Mouse (Mus musculus): Measurements from ENCODE around the gene Ctdnep1.
"Not testable (repeated sequence)": the region's sequence is repeated elsewhere in the genome, so short reads cannot be mapped to it uniquely, and the experiment has no call there.

The Ctdnep1 gene

GRCm38 (mm10) chr11:70014051-70014450 lies 33.1 kb downstream of the Ctdnep1 start:
- DNase-seq = no peak

GRCm38 (mm10) chr11:70014880-70015558 lies 34.1 kb downstream of the Ctdnep1 start, which contains the start of gene Acadvl:
Gene Acadvl (minus strand): TSS chr11:70015411.
- DNase-seq = peak; percentile 86

GRCm38 (mm10) chr11:70015677-70016076 lies 34.7 kb downstream of the Ctdnep1 start:
- DNase-seq = no peak

DNA sequence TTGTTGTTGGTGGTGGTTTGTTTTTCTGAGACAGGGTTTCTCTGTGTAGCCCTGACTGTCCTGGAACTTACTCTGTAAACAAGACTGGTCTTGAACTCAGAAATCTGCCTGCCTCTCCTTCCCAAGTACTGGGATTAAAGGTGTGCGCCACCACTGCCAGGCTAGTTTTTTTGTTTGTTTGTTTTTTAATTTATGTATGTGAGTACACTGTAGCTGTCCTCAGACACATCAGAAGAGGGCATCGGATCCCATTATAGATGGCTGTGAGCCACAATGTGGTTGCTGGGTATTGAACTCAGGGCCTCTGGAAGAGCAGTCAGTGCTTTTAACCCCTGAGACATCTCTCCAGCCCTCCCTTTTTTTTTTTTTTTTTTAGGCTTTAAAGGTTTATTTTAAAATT lies 35.2 kb downstream of the Ctdnep1 start:
- DNase-seq = not testable (repeated sequence)

DNA sequence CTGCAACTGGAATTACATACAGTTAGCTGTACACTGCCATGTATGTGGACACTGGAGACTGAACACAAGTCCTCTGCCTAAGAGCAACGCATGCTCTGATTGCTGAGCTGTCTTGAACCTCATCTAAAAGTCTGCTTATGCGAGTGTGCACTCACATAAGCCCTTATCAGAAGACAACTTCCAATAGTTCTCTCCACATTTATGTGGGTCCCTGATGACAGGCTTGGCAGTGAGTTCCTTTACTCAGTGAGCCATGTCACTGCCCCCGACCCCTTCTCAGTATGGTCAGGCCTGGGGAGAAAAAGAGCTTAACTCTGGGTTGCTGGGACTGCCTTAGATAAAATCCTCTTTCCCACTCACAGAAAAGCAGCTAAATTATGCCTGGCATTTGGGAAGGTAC lies 35.7 kb downstream of the Ctdnep1 start, which contains the start of gene Dlg4:
Dlg4 (plus strand) TSS at position 274 of the 400 bp plus-strand sequence.
- no peak for DNase-seq

DNA sequence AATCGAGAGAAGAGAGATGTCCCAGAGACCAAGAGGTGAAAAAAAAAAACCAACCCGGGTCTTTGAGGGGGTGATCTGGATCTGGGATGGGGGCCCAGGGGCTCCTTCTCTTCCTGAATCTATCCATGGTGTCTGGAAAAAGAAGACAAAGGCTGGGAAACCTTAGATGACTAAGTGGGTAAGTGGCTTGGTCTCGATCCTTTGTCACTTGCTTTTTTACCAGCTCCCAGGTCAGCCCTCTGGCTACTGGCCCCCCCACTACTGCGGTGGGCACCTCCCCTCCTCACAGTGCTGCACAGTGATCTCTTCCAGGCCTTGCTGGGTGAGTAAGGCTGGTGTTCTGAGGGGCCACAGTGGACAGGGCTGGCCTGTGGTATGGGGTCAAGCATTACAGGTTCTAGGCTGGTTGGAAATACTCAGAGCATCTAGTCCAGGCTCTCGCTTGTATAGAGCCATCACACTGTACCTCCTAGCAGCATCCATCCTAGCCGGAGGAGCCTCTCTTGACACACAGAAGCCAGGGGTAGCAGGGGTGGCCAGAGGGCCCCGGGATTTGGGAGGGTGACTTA lies 36.3 kb downstream of the Ctdnep1 start:
- no peak for DNase-seq

- peak; percentile 69 for DNase-seq
Measured at GRCm38 (mm10) chr11:70018131-70018990, 37.4 kb downstream of the Ctdnep1 start.

DNA sequence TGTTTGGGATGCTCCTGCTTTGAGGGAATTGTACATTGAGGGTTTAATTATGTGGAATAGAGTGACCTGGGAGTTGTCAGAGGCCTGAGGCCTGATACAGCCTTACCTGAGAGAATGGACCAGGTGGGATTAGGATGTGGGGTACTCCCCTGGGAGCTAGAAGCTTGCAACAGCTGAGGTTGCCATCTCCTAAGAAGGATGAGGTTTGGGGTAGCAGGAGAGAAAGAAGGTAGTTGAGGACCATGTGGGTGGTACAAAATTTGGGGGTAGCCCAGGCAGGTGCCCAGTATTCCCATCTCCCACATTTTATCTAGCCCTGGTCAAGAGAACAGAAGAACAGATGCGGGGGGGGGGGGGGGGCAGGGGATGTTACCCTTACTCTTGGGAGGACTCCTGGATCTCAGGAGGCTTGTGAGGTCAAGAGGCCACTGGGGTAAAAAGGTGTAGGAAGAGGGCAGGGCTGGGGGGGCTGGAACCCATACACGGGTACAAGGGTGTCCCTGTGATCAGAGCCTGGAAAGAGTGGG lies 38.6 kb downstream of the Ctdnep1 start:
- DNase-seq = no peak

GRCm38 (mm10) chr11:70020022-70020631 lies 39.2 kb downstream of the Ctdnep1 start:
- no peak for DNase-seq

DNA sequence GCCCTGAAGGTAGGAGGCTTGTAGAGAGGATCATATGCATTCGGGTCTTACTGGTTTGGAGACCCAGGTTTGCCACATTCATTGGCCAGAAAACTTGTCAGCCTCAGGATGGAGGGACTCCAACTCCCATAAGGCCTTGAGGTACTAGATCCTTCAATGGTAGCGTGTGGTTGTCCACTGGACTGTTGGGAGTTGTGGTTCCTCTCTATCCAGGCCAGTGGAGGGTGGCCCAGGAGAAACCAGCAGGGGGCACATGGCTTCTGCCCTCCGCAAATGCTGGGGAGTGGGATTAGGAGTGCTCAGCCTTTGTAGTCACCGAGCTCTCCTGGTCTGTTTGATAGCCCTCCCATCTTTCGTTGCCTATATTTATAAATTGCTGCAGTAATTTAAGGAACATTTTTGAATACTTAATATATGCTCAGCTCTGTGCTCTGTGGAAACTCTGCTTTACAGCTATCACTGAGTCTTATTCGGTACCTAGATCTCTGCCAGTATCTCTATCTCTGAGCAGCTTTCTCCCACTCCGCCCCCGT lies 39.8 kb downstream of the Ctdnep1 start:
- DNase-seq = peak; percentile 64

DNA sequence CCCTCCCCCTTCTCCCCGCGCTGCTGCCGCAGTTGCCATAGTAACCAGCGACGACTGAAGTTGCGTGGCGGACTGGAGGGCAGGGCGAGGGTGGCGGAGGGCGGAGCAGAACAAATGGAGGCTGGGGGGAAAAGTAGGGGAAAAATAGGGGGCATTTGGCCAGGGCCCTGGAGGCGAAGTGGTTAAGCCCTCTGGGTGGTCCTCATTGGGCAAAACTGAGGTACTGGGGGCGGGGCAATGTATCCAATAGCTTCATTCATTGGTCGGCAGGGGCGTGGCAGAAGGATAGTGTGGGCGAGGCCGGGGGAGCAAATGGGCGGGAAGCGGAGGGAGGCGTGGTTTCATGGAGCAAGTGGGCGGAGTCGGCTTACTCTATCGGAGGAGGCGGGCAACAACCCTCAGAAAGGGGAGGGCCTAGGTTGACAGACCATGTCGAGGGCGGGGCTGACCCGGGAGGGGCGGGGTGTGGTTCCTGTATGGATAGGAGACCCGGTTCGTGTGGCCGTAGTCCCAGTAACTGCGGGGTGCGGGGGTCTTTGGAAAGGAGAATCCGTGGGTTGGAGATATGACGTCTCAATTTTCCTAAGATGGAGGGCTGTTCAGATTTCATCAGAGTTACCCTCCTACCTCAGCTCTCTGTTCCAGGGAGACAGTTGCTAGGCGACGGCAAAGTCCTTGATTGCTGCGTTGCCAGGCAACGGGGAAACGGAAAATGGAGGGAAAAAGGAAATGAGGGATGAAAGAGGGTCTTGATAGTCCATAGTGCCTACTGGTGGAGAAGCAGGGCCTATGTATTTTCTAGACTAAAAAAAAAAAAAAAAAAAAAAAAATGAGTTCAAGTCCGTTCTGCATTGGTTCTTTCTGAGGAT lies 40.5 kb downstream of the Ctdnep1 start:
- peak; percentile 95 for DNase-seq

GRCm38 (mm10) chr11:70023481-70024150 lies 42.7 kb downstream of the Ctdnep1 start:
- no peak for DNase-seq

- no peak for DNase-seq
Measured at GRCm38 (mm10) chr11:70024151-70024514, 43.2 kb downstream of the Ctdnep1 start.

- DNase-seq = no peak
Measured at GRCm38 (mm10) chr11:70026689-70027088, 45.7 kb downstream of the Ctdnep1 start.

- peak; percentile 37 for DNase-seq
Measured at GRCm38 (mm10) chr11:70027397-70027796, 46.4 kb downstream of the Ctdnep1 start.

DNA sequence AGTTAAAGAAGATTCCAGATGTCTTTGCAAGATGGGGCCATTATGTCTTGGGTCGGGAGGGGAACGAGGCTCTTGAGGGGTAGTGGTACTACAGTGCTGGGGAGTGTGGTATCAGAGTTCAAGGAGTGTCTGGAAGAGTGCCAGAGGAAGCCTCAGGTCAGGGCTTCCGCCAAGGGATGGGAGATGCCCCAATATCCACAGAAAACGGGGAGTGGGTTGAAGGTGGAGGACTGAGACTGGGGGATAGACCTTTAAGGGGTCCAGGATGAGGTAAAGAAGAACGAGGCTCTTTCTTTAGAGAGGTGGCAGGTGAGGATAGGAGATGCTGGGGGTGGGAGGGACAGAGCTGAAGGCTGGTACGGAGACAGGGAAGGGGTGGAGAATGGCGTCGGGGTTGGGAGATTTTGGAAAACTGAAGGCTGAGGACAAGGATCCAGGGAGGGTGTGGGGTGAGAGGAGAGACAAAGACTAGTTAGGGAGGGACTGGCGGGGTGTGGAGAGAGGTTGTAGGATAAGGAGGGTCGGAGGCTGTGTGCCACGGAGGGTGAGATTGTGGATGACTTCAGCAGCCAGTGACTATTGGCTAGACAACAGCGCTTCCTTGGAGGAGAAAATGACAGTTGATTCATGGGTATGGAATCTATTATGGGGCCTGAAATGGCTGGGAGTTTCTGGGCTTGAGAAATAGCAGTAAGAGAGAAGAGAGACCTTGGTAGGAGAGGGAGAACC lies 47.6 kb downstream of the Ctdnep1 start:
- no peak for DNase-seq

- peak; percentile 84 for DNase-seq
Measured at GRCm38 (mm10) chr11:70029130-70029801, 48.3 kb downstream of the Ctdnep1 start.

DNA sequence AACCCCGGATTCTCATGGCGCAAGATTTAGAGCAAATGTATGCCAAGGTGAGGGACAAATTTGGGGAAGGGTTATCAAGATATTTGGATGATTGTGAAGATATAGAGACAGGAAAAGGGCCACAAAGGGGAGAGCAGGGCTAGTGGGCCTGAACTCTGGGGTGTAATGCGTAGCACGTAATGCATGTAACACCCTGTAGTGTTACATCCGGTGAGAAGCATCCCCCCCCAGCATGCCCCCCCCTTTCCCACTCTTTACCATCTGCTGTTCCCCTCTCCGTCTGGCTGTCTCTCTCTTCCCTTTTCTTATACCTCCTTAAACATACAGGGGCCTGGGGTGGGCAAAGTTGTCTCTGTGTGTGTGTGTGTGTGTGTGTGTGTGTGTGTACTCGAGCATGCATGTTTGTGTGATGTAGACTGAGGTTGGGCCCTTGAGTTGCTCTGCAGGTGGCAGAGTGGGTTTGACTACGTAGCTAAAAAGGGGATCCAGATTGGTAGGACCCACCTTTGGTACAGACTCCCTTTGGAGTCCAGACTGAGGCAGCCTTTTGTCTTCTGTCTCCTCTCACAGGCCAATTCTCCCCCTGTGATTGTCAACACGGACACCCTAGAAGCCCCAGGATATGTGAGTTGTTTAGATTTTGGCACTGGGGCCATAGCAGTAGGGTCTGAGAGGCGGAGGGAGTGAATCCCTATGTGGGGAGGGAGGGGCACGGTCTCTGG lies 49.0 kb downstream of the Ctdnep1 start:
- DNase-seq = no peak

Data from right cerebral cortex, postnatal 25 days (tissue).